Mouse (Mus musculus) midbrain, postnatal 0 days (tissue): Measurements from ENCODE around the gene Rpl18a. TPM values are rescaled to one million over a fixed set of nuclear protein-coding genes. Genes with fewer than 3 reads are reported as not detected.
"Not testable (repeated sequence)": the region's sequence is repeated elsewhere in the genome, so short reads cannot be mapped to it uniquely, and the experiment has no call there.

Experiments
- ATAC-seq: fragments of 200-750 bp; cut with Nextera tagmentation; 2 replicates; pipeline ENCODE4 v1.8.0; 2017; ENCODE audit warnings: moderate number of reproducible peaks, mild to moderate bottlenecking, moderate TSS enrichment, moderate library complexity; ENCODE audit not compliant: low FRiP score
- DNase-seq: peaks from one replicate; pipeline ENCODE4 v3.0.0-alpha.2; 2015; ENCODE audit warnings: low spot score
- H3K27ac ChIP-seq: fragments of 300-500 bp; sonication (generic); 2 replicates; pipeline ENCODE4 v1.5.1; 2014; ENCODE audit warnings: low read depth, mild to moderate bottlenecking, low read length, mixed read lengths
- H3K27me3 ChIP-seq: fragments of 300-500 bp; sonication (generic); 2 replicates; pipeline ENCODE4 v1.6.1; 2014; ENCODE audit warnings: low read length, control low read depth, mixed read lengths; ENCODE audit not compliant: insufficient read depth
- H3K36me3 ChIP-seq: fragments of 300-500 bp; sonication (generic); 2 replicates; pipeline ENCODE4 v1.6.1; 2014; ENCODE audit warnings: low read length, control low read depth, mixed read lengths; ENCODE audit not compliant: insufficient read depth
- H3K4me1 ChIP-seq: fragments of 300-500 bp; sonication (generic); 2 replicates; pipeline ENCODE4 v1.6.1; 2014; ENCODE audit warnings: mild to moderate bottlenecking, control low read depth, antibody characterized with exemption, low read length, mixed read lengths; ENCODE audit not compliant: insufficient read depth
- H3K4me2 ChIP-seq: fragments of 300-500 bp; sonication (generic); 2 replicates; pipeline ENCODE4 v1.6.1; 2014; ENCODE audit warnings: low read depth, mild to moderate bottlenecking, low read length, mixed read lengths; ENCODE audit not compliant: poor library complexity, severe bottlenecking
- H3K4me3 ChIP-seq: fragments of 300-500 bp; sonication (generic); 2 replicates; pipeline ENCODE4 v1.5.1; 2014; ENCODE audit warnings: low read depth, mild to moderate bottlenecking, low read length, moderate library complexity
- H3K9ac ChIP-seq: fragments of 300-500 bp; sonication (generic); replicated peaks from 2 replicates; pipeline ENCODE4 v1.6.1; 2014; ENCODE audit warnings: mild to moderate bottlenecking, low read length, moderate library complexity, mixed read lengths; ENCODE audit not compliant: poor library complexity, severe bottlenecking
- H3K9me3 ChIP-seq: fragments of 300-500 bp; sonication (generic); 2 replicates; pipeline ENCODE4 v1.6.1; 2016; ENCODE audit warnings: low read length, control low read depth
- CTCF ChIP-seq: IDR thresholded peaks from 2 replicates; pipeline ENCODE4 v1.5.1; 2016; ENCODE audit warnings: antibody characterized with exemption, mild to moderate bottlenecking
- WGBS: fragments of 180-500 bp; shearing (Covaris S2); extraction: QIAGEN DNeasy Blood & Tissue Kit; methylation state at CpG from one replicate; pipeline ENCODE4 v1.1.7; 2014; 5-methylcytosine and 5-hydroxymethylcytosine counted together
- polyA plus RNA-seq: library from polyadenylated mRNA; unstranded; fragments of >200 nt; fragmentation: Nextera tagmentation; extraction: Ambion mirVana; gene quantifications from 2 replicates; pipeline ENCODE4 v1.2.1, GENCODE M21; 2015
- total RNA-seq: library from RNA; depleted of rRNA; stranded (reverse); fragments of >200 nt; gene quantifications from 2 replicates; pipeline ENCODE4 v1.2.3, GENCODE M21; 2014

Gene Rpl18a
- total and polyA plus RNA-seq, 2 experiments from 2014 or later: 1,819 to 2,285 TPM

DNA sequence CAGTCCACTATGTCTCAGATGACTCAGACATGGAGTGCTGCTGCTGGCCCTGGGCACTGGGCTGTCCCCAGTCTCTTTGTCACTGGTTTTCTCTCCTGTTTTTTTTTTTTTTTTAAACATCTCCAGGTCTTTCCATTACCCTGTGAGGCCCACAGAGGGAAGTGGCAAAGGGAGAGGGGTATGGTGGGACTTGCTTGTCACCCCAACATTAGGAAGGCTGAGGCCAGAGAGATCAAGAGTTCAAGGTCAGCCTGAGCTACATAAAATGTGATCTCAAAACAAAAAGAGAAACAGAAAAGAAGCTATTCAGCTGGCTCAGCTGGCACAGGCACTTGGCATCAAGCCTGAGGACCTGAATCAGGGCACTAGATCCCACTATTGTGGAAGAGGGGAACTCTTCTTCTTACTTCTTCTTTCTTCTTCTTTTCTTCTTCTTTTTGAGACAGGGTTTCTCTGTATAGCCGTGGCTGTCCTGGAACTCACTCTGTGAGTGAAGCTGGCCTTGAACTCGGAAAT, 3.7 kb upstream of the Rpl18a start:
- Histone ChIP-seq H3K9me3 (no peaks in the 10 kb centered on the region), H3K4me2 (no peak overlapping the region), H3K4me1 (0 out of 2 replicates have a peak, but pooled peaks cover 2% of the 10 kb centered on the region), H3K27ac (no peak overlapping the region), H3K27me3 (0 out of 2 replicates have a peak, but pooled peaks cover 4% of the 10 kb centered on the region), H3K4me3 (no peak overlapping the region), H3K9ac (no peak overlapping the region), H3K36me3 (no peaks in the 10 kb centered on the region)
- no peak for TF ChIP-seq CTCF
- DNase-seq (no peak), ATAC-seq (no peak)
- WGBS: 80% methylated on average over 2 of the region's 2 CpGs

DNA sequence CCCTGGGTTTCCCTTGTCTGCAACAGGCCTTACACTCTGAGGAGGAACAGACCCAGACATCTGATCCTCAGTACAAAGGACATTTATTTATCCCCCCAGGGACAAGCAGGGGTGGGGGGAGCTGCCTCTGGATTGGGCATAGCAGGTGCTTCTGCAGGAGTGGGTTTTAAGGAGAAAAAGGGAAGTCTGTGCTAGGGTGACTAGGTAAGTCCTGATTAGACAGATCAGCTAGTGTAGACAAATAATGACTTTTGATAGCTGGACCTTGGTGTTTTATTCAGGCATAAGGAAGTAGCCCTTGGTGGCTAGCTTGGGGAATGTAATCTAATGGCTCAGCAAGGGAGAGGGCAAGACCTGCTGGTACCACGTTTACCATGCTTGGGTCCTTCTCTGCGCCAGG, 2.0 kb upstream of the Rpl18a start:
- peaks cover 13% of the 10 kb centered on the region for H3K36me3 ChIP-seq
- no peak overlapping the region for H3K9ac ChIP-seq
- no peaks in the 10 kb centered on the region for H3K9me3 ChIP-seq
- no peak for ATAC-seq
- DNase-seq: no peak
- 89% methylated on average over 2 of the region's 2 CpGs for WGBS
- H3K4me1 ChIP-seq: 0 out of 2 replicates have a peak, but pooled peaks cover 2% of the 10 kb centered on the region
- no peak overlapping the region for H3K27ac ChIP-seq
- H3K27me3 ChIP-seq: 0 out of 2 replicates have a peak, but pooled peaks cover 4% of the 10 kb centered on the region
- no peak for TF ChIP-seq CTCF
- H3K4me2 ChIP-seq: no peak overlapping the region
- H3K4me3 ChIP-seq: no peak overlapping the region

DNA sequence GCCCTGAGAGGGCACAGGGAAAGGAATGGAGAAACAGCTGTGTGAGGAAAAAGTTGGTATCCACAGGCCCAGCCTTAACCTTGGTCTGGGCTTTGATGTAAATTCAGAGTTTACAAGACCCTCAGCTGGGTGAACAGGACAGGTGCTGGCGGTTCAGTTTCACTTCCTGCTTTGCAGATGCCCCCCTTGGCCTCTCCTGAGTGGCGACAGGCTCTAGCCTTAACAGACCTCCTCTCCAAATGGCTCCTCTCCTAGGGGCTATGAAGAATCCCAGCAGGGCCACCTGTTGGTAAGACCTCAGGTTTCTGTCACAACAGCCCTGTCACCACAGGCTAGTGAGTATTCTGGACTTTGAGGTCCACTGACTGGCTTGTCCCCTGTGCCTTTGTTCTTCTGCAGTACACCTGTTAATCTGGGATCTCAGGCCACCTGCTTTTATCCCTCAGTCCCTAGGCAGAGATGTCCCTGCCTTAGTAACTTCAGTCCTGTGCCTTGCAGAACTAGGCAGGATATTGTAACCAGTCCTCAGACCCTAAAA, 1.5 kb upstream of the Rpl18a start:
- ATAC-seq: no peak
- 62% methylated on average over 2 of the region's 2 CpGs for WGBS
- no peak for DNase-seq
- no peak overlapping the region for H3K4me2 ChIP-seq
- H3K9me3 ChIP-seq: no peaks in the 10 kb centered on the region
- no peak overlapping the region for H3K4me3 ChIP-seq
- 0 out of 2 replicates have a peak, but pooled peaks cover 4% of the 10 kb centered on the region for H3K27me3 ChIP-seq
- H3K4me1 ChIP-seq: 0 out of 2 replicates have a peak, but pooled peaks cover 2% of the 10 kb centered on the region
- no peak for TF ChIP-seq CTCF
- H3K9ac ChIP-seq: no peak overlapping the region
- peaks cover 17% of the 10 kb centered on the region for H3K36me3 ChIP-seq
- peak overlapping the region; percentile 51 for H3K27ac ChIP-seq

DNA sequence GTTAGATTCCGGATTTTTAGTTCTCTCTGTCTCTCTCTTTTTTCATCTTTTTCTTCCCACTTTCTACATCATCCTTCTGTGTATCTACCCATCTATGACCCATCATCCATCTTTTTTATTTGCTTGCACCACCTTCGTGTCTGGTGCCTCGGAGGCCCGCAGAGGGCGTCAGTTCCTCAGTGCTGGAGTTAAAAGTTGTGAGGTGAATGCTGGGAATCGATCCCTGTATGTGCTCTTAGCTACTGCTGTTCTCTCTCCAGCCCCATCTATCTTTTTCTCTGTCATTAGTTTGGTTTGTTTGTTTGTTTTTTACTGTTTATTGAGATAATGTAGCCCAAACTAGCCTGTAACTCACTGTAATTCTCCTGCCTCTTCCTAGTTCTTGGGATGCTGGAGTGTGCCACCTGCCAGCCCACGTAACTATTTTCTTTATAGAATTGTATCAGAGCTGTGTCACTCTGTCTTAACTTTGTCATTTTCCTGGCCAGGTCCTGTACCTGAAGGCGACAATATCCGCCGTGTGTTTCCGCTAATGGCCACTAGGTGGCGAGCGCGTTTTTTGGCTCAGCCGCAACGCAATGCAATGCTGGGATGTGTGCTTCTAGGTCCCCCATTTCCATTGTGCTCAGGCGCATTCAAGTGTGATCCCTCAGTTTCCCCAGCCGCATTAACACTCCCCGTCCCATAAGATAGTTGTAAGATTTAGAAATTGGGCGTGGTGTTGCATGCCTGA, 635 bp upstream of the Rpl18a start:
- Histone ChIP-seq H3K36me3 (peaks cover 20% of the 10 kb centered on the region), H3K27ac (peak overlapping the region; percentile 51), H3K4me2 (peak overlapping the region; percentile 60), H3K9ac (peak overlapping the region; percentile 44; the same call in 1 of the 2 replicates), H3K4me3 (peak overlapping the region; percentile 67), H3K4me1 (0 out of 2 replicates have a peak, but pooled peaks cover 2% of the 10 kb centered on the region), H3K9me3 (no peaks in the 10 kb centered on the region), H3K27me3 (peaks cover 10% of the 10 kb centered on the region)
- ATAC-seq: peak; percentile 61
- TF ChIP-seq CTCF: peak; percentile 95
- peak; percentile 84 for DNase-seq
- under 1% methylated on average over 20 of the region's 20 CpGs for WGBS

DNA sequence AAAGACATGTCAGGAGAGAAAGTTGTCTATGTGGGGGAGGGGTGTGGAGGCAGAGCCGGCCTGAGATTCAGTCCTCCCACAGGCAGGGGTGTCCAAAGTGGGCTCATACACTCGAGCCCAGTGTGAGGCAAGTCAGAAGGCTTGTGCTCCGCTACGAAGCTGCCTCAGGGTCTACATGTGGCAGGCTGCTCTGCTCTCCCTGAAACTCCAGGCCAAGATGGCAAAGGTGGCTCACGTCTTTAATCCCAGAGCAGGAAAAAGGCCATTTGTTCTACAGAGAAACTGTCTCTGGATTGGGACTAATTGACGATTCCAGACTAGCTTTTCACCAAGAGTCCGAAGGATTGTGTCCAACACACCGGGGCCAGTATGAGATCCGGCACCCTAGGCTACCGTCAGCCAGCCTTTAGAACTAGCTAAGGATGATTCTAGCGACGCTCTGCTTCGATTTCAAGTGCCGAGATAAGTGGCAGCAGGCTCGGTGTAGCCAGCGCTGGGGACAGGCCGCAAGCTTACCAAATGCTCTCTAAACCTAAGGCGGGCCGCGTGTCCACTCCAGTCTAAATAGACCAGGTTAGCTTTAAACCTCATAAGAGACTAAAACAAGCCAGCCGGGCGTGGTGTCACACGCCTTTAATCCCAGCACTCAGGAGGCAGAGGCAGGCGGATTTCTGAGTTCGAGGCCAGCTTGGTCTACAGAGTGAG, 744 bp downstream of the Rpl18a start:
- H3K4me1 ChIP-seq: 0 out of 2 replicates have a peak, but pooled peaks cover 2% of the 10 kb centered on the region
- H3K4me2 ChIP-seq: peak overlapping the region; percentile 82
- TF ChIP-seq CTCF: no peak
- peaks cover 21% of the 10 kb centered on the region for H3K36me3 ChIP-seq
- H3K9ac ChIP-seq: peak overlapping the region; percentile 86
- H3K27me3 ChIP-seq: peaks cover 16% of the 10 kb centered on the region
- ATAC-seq (no peak), DNase-seq (no peak)
- H3K4me3 ChIP-seq: peak overlapping the region; percentile 67
- no peaks in the 10 kb centered on the region for H3K9me3 ChIP-seq
- WGBS: 4% methylated on average over 25 of the region's 25 CpGs
- H3K27ac ChIP-seq: peak overlapping the region; percentile 74; the same call in 1 of the 2 replicates

DNA sequence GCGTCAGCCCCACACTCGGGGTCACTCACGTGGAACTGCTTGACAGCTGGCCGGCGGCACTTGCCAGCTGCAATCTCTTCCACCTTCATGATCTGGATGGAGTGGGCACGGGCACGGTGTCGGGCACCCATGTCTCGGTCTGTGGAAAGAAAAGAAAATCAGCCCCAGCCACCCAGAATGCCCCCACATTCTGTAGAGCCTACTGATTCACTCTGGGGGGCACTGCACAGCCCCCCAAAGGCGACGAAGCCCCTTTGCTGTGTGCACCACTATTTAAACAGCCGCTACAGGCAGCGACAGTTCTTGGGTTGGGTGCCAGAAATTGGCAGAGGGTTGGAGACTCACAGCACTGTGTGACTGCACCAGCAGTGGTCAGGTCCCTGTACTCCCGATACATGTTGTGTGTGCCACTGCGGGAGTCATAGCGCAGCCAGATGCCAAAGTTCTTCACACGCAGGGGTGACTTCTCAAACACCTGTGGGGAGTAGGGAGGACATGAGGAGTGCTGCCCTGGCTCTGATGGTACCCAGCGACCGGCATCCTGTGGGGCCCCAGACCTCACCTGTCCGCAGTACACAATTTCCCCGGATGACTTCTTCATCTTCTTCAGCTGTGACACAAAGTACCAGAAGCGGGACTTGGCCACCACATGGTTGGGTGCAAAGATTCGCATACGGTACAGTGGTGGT, 1.5 kb downstream of the Rpl18a start:
- not testable (repeated sequence) for H3K9ac ChIP-seq, H3K9me3 ChIP-seq, H3K4me1 ChIP-seq, DNase-seq, ATAC-seq, H3K27ac ChIP-seq
- Histone ChIP-seq H3K36me3 (peaks cover 21% of the 10 kb centered on the region), H3K4me2 (peak overlapping the region; percentile 82), H3K4me3 (0 out of 2 replicates have a peak overlapping the region, but pooled peaks have one; percentile 67), H3K27me3 (peaks cover 20% of the 10 kb centered on the region)
- WGBS: 81% methylated on average over 22 of the region's 24 CpGs
